Mouse (Mus musculus) hindbrain, embryonic 11.5 days (tissue): ENCODE measurements around the gene Hist1h2aa. TPM values are rescaled to one million over a fixed set of nuclear protein-coding genes. Genes with fewer than 3 reads are reported as not detected.

ENCODE experiments used
- ATAC-seq: fragments of 200-750 bp; cut with Nextera tagmentation; 2 replicates; pipeline ENCODE4 v1.8.0; 2017; ENCODE audit warnings: mild to moderate bottlenecking, moderate TSS enrichment, moderate library complexity; ENCODE audit not compliant: low FRiP score
- DNase-seq: peaks from one replicate; pipeline ENCODE4 v3.0.0-alpha.2; 2015; ENCODE audit warnings: low spot score
- H3K27ac ChIP-seq: fragments of 300-500 bp; sonication (generic); 2 replicates; pipeline ENCODE4 v1.5.1; 2014; ENCODE audit warnings: mild to moderate bottlenecking, low read depth, low read length
- H3K27me3 ChIP-seq: fragments of 300-500 bp; sonication (generic); 2 replicates; pipeline ENCODE4 v1.6.1; 2014; ENCODE audit warnings: mild to moderate bottlenecking, low read length, moderate library complexity, mixed read lengths; ENCODE audit not compliant: control insufficient read depth, insufficient read depth
- H3K36me3 ChIP-seq: fragments of 300-500 bp; sonication (generic); 2 replicates; pipeline ENCODE4 v1.6.1; 2014; ENCODE audit warnings: mild to moderate bottlenecking, low read length, moderate library complexity, mixed read lengths; ENCODE audit not compliant: control insufficient read depth, insufficient read depth
- H3K4me1 ChIP-seq: fragments of 300-500 bp; sonication (generic); replicated peaks from 2 replicates; pipeline ENCODE4 v1.6.1; 2014; ENCODE audit warnings: low read length, mixed read lengths; ENCODE audit not compliant: control insufficient read depth, insufficient read depth
- H3K4me2 ChIP-seq: fragments of 300-500 bp; sonication (generic); replicated peaks from 2 replicates; pipeline ENCODE4 v1.6.1; 2014; ENCODE audit warnings: mild to moderate bottlenecking, low read depth, low read length
- H3K4me3 ChIP-seq: fragments of 300-500 bp; sonication (generic); 2 replicates; pipeline ENCODE4 v1.5.1; 2014; ENCODE audit warnings: low read depth, low read length
- H3K9ac ChIP-seq: fragments of 300-500 bp; sonication (generic); 2 replicates; pipeline ENCODE4 v1.6.1; 2014; ENCODE audit warnings: low read depth, low read length
- H3K9me3 ChIP-seq: fragments of 300-500 bp; sonication (generic); 2 replicates; pipeline ENCODE4 v1.6.1; 2016; ENCODE audit warnings: low read length; ENCODE audit not compliant: control insufficient read depth
- WGBS: fragments of 180-500 bp; shearing (Covaris S2); extraction: QIAGEN DNeasy Blood & Tissue Kit; methylation state at CpG from one replicate; pipeline ENCODE4 v1.1.7; 2014; 5-methylcytosine and 5-hydroxymethylcytosine counted together
- polyA plus RNA-seq: library from polyadenylated mRNA; unstranded; fragments of >200 nt; fragmentation: Nextera tagmentation; extraction: Ambion mirVana; gene quantifications from 2 replicates; pipeline ENCODE4 v1.2.1, GENCODE M21; 2014

The Hist1h2aa gene
- polyA plus RNA-seq, 1 experiment from 2014 or later, result not detected

GRCm38 (mm10) chr13:23911335-23911734 is 22.9 kb upstream of the Hist1h2aa start:
- ATAC-seq (no peak), DNase-seq (no peak)
- no peaks in the 10 kb centered on the region for H3K36me3 ChIP-seq
- 87% methylated on average over 5 of the region's 5 CpGs for WGBS
- no peaks in the 10 kb centered on the region for H3K27me3 ChIP-seq
- H3K9ac ChIP-seq, result no peak overlapping the region
- H3K27ac ChIP-seq, result no peak overlapping the region
- H3K4me3 ChIP-seq, result no peak overlapping the region
- no peaks in the 10 kb centered on the region for H3K9me3 ChIP-seq
- H3K4me2 ChIP-seq, result no peak overlapping the region
- H3K4me1 ChIP-seq, result no peaks in the 10 kb centered on the region

GRCm38 (mm10) chr13:23913791-23914306 is 20.4 kb upstream of the Hist1h2aa start:
- no peak overlapping the region for H3K4me3 ChIP-seq
- H3K27ac ChIP-seq, result no peak overlapping the region
- no peak overlapping the region for H3K4me2 ChIP-seq
- WGBS, result 62% methylated on average over 6 of the region's 6 CpGs
- no peak overlapping the region for H3K9ac ChIP-seq
- ATAC-seq (no peak), DNase-seq (no peak)
- H3K36me3 ChIP-seq, result no peaks in the 10 kb centered on the region
- no peaks in the 10 kb centered on the region for H3K27me3 ChIP-seq
- no peaks in the 10 kb centered on the region for H3K4me1 ChIP-seq
- H3K9me3 ChIP-seq, result no peaks in the 10 kb centered on the region

- DNase-seq (no peak), ATAC-seq (no peak)
- Histone ChIP-seq H3K27ac (no peak within 1 kb of the TSS), H3K9me3 (no peaks in the 10 kb centered on the region), H3K4me1 (no peaks in the 10 kb centered on the region), H3K36me3 (no peaks in the 10 kb centered on the region), H3K4me3 (no peak within 1 kb of the TSS), H3K4me2 (no peak within 1 kb of the TSS), H3K27me3 (no peaks in the 10 kb centered on the region), H3K9ac (no peak within 1 kb of the TSS)
- 79% methylated on average over 9 of the region's 9 CpGs for WGBS
Observed at GRCm38 (mm10) chr13:23914376-23915167, 19.7 kb upstream of the Hist1h2aa start, which contains the start of gene Slc17a4. Gene Slc17a4 (minus strand): TSS chr13:23915009.

DNA sequence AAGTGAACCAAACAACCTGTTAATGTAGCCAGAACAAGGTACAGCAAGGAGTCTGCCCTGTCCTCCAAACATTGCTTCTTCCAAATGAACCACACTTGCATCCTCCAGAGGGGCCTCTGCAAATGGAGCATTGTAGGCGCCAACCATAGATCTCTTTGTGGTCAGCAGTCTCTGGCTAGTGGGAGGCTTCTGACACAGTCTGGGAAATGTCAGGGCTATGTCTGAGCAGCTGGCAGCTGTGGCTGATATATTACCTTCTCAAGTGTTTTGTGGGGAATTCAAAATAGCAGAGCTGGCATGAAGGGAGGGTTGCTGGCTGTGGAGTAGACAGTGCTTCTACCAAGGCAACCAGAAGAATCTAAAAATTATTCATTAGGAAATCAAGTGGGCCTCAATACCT is 18.1 kb upstream of the Hist1h2aa start:
- no peak overlapping the region for H3K27ac ChIP-seq
- no peaks in the 10 kb centered on the region for H3K27me3 ChIP-seq
- no peaks in the 10 kb centered on the region for H3K9me3 ChIP-seq
- ATAC-seq (no peak), DNase-seq (no peak)
- no peak overlapping the region for H3K4me2 ChIP-seq
- H3K4me3 ChIP-seq, result no peak overlapping the region
- 76% methylated on average over 1 of the region's 1 CpGs for WGBS
- H3K9ac ChIP-seq, result no peak overlapping the region
- H3K4me1 ChIP-seq, result no peaks in the 10 kb centered on the region
- H3K36me3 ChIP-seq, result no peaks in the 10 kb centered on the region

DNA sequence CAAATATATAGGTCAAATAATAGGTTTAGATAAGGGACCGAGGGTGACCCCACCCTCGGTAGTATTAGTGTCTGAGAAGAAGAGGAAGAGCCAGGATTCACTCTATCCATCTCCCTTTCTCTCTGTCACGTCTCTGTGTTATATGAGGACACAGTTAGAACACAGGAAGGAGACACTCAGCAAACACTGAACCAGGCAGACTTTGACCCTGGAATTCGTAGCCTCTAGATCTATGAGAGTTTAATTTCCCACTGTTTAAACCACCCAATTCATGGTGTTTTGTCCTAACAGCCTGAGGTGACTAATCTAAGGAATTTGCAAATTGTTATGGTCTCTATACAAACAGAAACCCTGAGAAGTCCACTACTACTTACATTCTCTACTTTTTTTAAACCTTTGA is 16.6 kb upstream of the Hist1h2aa start:
- H3K27ac ChIP-seq, result no peak overlapping the region
- no peak overlapping the region for H3K4me3 ChIP-seq
- no peak overlapping the region for H3K4me2 ChIP-seq
- no peaks in the 10 kb centered on the region for H3K27me3 ChIP-seq
- H3K36me3 ChIP-seq, result no peaks in the 10 kb centered on the region
- ATAC-seq, result no peak
- DNase-seq, result no peak
- H3K9ac ChIP-seq, result no peak overlapping the region
- 82% methylated on average over 4 of the region's 4 CpGs for WGBS
- no peaks in the 10 kb centered on the region for H3K9me3 ChIP-seq
- H3K4me1 ChIP-seq, result no peaks in the 10 kb centered on the region

GRCm38 (mm10) chr13:23925792-23926191 is 8.5 kb upstream of the Hist1h2aa start:
- no peaks in the 10 kb centered on the region for H3K36me3 ChIP-seq
- H3K4me1 ChIP-seq, result no peaks in the 10 kb centered on the region
- H3K27ac ChIP-seq, result no peak overlapping the region
- no peak for DNase-seq
- H3K4me3 ChIP-seq, result no peak overlapping the region
- WGBS, result 75% methylated on average over 2 of the region's 2 CpGs
- H3K27me3 ChIP-seq, result no peaks in the 10 kb centered on the region
- no peak overlapping the region for H3K9ac ChIP-seq
- no peak for ATAC-seq
- no peaks in the 10 kb centered on the region for H3K9me3 ChIP-seq
- no peak overlapping the region for H3K4me2 ChIP-seq

GRCm38 (mm10) chr13:23928637-23929036 is 5.6 kb upstream of the Hist1h2aa start:
- no peaks in the 10 kb centered on the region for H3K36me3 ChIP-seq
- H3K4me1 ChIP-seq, result no peaks in the 10 kb centered on the region
- no peak overlapping the region for H3K27ac ChIP-seq
- H3K4me2 ChIP-seq, result no peak overlapping the region
- no peak overlapping the region for H3K9ac ChIP-seq
- 80% methylated on average over 3 of the region's 3 CpGs for WGBS
- ATAC-seq (no peak), DNase-seq (no peak)
- no peaks in the 10 kb centered on the region for H3K9me3 ChIP-seq
- H3K27me3 ChIP-seq, result no peaks in the 10 kb centered on the region
- no peak overlapping the region for H3K4me3 ChIP-seq

DNA sequence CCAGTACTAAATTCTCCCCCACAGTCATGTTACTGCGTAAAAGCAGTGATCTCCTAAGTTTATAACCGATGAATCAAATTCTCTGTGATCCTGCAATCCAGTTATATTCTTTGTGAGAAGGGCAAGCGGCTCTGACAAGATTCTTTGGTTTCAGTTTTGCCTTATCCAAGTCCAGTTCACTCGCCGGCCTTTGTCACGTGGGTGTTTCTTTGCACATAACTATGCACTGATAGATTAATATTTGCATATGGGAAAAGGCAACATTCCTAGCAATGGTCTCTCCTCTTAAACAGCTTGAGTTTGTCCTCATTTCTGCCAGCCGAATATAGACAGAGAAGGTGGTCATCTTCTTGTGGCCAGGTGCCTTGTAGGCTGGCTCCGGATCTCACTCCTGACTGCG is 3.8 kb upstream of the Hist1h2aa start:
- 96% methylated on average over 9 of the region's 9 CpGs for WGBS
- Histone ChIP-seq H3K27ac (no peak overlapping the region), H3K4me3 (no peak overlapping the region), H3K27me3 (no peaks in the 10 kb centered on the region), H3K4me1 (no peaks in the 10 kb centered on the region), H3K9me3 (no peaks in the 10 kb centered on the region), H3K4me2 (no peak overlapping the region), H3K36me3 (no peaks in the 10 kb centered on the region), H3K9ac (no peak overlapping the region)
- no peak for DNase-seq
- no peak for ATAC-seq

DNA sequence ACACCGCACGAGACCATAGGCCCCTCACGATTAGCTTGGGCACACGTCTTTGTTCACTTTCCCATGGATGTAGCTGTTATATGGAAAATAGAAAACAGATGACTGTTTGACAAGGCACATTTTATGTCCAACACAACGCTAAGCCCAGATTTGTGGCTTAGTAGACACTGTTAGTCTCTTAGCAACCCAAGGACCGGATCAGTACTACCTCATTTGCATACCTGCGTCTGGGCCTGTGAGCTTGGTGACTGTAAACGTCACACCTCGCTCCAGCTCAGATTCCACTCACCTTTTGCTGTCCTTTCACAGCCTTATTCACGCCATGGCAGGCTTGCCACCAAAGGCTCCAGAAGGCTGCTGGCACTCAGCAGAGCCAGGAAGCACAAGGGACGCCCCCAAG is 3.4 kb upstream of the Hist1h2aa start:
- WGBS, result 73% methylated on average over 11 of the region's 11 CpGs
- Histone ChIP-seq H3K4me3 (no peak overlapping the region), H3K27ac (no peak overlapping the region), H3K36me3 (no peaks in the 10 kb centered on the region), H3K4me2 (no peak overlapping the region), H3K9me3 (no peaks in the 10 kb centered on the region), H3K4me1 (no peaks in the 10 kb centered on the region), H3K9ac (no peak overlapping the region), H3K27me3 (no peaks in the 10 kb centered on the region)
- no peak for ATAC-seq
- no peak for DNase-seq
